Mouse (Mus musculus) bone marrow macrophage, adult 2 months (primary cell): ENCODE measurements around the gene Mest.

Source experiments
- CTCF ChIP-seq: IDR thresholded peaks from 2 replicates; pipeline ENCODE4 v1.5.1; 2012; ENCODE audit warnings: low read depth, mild to moderate bottlenecking, low read length, moderate library complexity
- POLR2A ChIP-seq: IDR thresholded peaks from 2 replicates; pipeline ENCODE4 v1.6.1; 2012; ENCODE audit warnings: mild to moderate bottlenecking, low read depth, low read length, borderline replicate concordance

DNA sequence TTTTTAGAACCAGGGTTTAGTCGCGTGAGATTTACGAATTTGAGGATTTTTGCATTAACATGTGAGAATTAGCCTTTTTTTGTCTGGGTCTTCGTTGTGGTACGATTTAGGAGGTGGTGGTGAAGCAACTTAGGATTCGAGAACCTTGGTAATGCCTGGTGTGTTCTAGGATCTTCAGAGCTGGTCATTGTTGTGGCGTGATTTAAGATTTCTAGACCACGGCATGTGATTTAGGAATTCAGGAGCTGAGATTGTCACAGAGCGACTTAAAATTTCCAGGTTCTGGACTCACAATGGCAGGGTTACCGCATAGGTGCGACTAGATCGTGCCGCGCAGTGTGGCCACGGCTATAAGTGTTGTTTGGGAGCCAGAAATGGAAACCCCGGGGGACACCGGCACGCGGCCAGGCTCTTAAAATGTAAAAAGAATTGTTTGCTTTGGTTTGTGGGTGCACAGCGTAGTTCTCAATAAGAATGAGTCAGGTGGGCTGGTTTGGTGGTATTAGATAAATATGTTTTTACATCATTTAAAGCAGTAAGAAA is 15.2 kb downstream of the Mest start:
- no peak for TF ChIP-seq CTCF
- TF ChIP-seq POLR2A: no peak
